Mouse (Mus musculus) neural tube, embryonic 11.5 days (tissue): Measurements from ENCODE around the gene Fpr2. TPM values are rescaled to one million over a fixed set of nuclear protein-coding genes. Genes with fewer than 3 reads are reported as not detected.

ENCODE experiments used
- ATAC-seq: fragments of 200-750 bp; cut with Nextera tagmentation; 2 replicates; pipeline ENCODE4 v1.8.0; 2017; ENCODE audit warnings: moderate number of reproducible peaks, mild to moderate bottlenecking, moderate TSS enrichment, moderate library complexity; ENCODE audit not compliant: insufficient read depth, low FRiP score, low TSS enrichment
- DNase-seq: peaks from one replicate; pipeline ENCODE4 v3.0.0-alpha.2; 2015; ENCODE audit warnings: low spot score
- H3K27ac ChIP-seq: fragments of 300-500 bp; sonication (generic); 2 replicates; pipeline ENCODE4 v1.5.1; 2014; ENCODE audit warnings: low read depth, mild to moderate bottlenecking, low read length
- H3K27me3 ChIP-seq: fragments of 300-500 bp; sonication (generic); 2 replicates; pipeline ENCODE4 v1.6.1; 2014; ENCODE audit warnings: mild to moderate bottlenecking, low read length, mixed read lengths; ENCODE audit not compliant: control insufficient read depth, insufficient read depth
- H3K36me3 ChIP-seq: fragments of 300-500 bp; sonication (generic); 2 replicates; pipeline ENCODE4 v1.6.1; 2014; ENCODE audit warnings: mild to moderate bottlenecking, low read length, moderate library complexity, mixed read lengths; ENCODE audit not compliant: control insufficient read depth, insufficient read depth
- H3K4me1 ChIP-seq: fragments of 300-500 bp; sonication (generic); 2 replicates; pipeline ENCODE4 v1.6.1; 2014; ENCODE audit warnings: low read length, mixed read lengths; ENCODE audit not compliant: control insufficient read depth, insufficient read depth
- H3K4me2 ChIP-seq: fragments of 300-500 bp; sonication (generic); 2 replicates; pipeline ENCODE4 v1.6.1; 2014; ENCODE audit warnings: low read depth, mild to moderate bottlenecking, moderate library complexity
- H3K4me3 ChIP-seq: fragments of 300-500 bp; sonication (generic); 2 replicates; pipeline ENCODE4 v1.5.1; 2014; ENCODE audit warnings: low read depth, low read length
- H3K9ac ChIP-seq: fragments of 300-500 bp; sonication (generic); 2 replicates; pipeline ENCODE4 v1.6.1; 2014; ENCODE audit warnings: mild to moderate bottlenecking, low read length
- H3K9me3 ChIP-seq: fragments of 300-500 bp; sonication (generic); 2 replicates; pipeline ENCODE4 v1.6.1; 2016; ENCODE audit warnings: low read length; ENCODE audit not compliant: control insufficient read depth
- WGBS: fragments of 180-500 bp; shearing (Covaris S2); extraction: QIAGEN DNeasy Blood & Tissue Kit; methylation state at CpG from one replicate; pipeline ENCODE4 v1.1.7; 2014; 5-methylcytosine and 5-hydroxymethylcytosine counted together
- polyA plus RNA-seq: library from polyadenylated mRNA; unstranded; fragments of >200 nt; fragmentation: Nextera tagmentation; extraction: Ambion mirVana; gene quantifications from 2 replicates; pipeline ENCODE4 v1.2.1, GENCODE M21; 2014

Gene Fpr2
- polyA plus RNA-seq, 1 experiment from 2014 or later, result not detected

DNA sequence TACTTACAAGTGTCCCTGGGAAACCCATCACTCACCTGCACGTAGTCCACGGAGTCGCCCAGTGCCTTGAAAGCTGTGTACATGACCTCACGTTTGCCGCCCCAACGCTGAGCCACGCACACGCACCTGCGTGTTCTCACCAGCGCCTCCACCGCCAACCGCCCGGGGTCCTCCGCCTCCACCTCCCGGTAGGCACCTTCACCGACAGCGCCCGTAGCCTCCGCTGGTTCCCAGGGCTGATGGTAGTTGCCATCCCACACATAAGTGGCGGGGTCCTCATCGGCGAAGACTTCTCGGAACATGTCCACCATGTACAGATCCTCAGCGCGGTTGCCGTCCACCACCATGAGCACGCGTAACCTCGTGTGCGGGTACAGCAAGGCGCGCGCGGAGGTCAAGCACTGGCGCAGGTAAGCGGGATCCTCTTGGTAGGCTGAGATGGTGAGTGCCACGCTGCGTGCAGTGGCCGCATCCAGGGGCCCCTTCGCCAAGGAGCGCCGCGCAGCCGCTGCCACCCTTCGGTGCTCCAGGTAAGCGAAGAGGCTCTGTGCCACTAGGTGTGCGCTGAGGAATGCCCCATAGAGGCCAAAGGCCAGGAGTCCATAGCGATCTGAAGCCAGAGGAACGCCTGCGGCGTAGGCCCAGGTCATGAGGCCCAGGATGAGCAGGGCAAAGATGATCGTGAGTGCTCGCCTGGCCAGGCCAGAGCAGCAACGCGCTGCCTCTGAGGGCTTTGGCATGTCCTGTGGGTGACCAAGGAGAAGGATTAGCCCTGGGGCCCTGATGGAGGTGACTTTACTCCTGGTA, 37.5 kb upstream of the Fpr2 start:
- no peak overlapping the region for H3K4me2 ChIP-seq

DNA sequence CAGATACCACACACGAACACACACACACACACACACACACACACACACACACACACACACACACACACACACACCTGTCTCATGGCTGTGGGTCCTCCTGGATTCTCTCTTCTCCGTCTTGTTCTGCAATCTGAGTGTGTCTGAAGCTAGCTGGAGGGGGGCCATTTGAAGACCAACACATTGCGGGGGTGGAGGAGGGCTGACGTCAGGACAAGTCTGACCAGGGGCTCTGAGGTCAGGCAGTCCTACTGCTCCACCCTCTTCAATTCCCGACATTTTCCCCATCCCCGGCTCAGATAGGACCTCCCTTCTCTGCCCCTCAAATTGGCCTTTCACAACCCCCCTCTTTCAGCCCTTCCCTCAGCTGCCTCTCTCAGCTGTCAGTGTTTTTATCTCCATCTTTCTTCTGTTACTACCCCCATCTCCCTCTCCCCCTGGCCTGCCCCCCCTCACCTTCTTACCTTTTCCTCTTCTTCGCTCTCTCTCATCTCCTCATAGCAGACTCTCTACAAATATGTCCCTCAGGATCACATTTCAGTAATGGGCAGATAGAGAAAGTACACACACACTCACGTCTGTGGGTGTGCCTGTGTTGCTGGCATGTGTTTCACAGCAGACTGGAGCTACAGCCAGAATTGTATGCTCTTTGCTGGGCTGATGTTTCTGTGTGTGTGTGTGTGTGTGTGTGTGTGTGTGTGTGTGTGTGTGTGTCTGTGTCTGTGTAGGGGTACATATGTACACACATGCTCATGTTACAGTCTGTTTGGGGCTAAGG, 32.4 kb upstream of the Fpr2 start, which contains the start of gene Has1:
Has1 (minus strand) TSS at position 142 of the 775 bp plus-strand sequence.
- DNase-seq, result no peak
- no peak for ATAC-seq
- H3K4me1 ChIP-seq, result no peaks in the 10 kb centered on the region
- no peak within 1 kb of the TSS for H3K9ac ChIP-seq
- H3K9me3 ChIP-seq, result no peaks in the 10 kb centered on the region
- peaks cover under 1% of the 10 kb centered on the region; the same call in 1 of the 2 replicates for H3K27me3 ChIP-seq
- no peak within 1 kb of the TSS for H3K4me3 ChIP-seq
- H3K36me3 ChIP-seq, result no peaks in the 10 kb centered on the region
- no peak within 1 kb of the TSS for H3K27ac ChIP-seq
- 41% methylated on average over 8 of the region's 8 CpGs for WGBS
- H3K4me2 ChIP-seq, result no peak within 1 kb of the TSS

More for the DNA sequence above, 37.5 kb upstream of the Fpr2 start:
- 17% methylated on average over 55 of the region's 55 CpGs for WGBS
- Histone ChIP-seq H3K4me3 (no peak overlapping the region), H3K36me3 (no peaks in the 10 kb centered on the region), H3K9me3 (no peaks in the 10 kb centered on the region), H3K4me1 (no peaks in the 10 kb centered on the region), H3K27me3 (peaks cover 8% of the 10 kb centered on the region; the same call in 1 of the 2 replicates), H3K9ac (no peak overlapping the region), H3K27ac (no peak overlapping the region)
- peak; percentile 8; the same call in 1 of the 2 replicates for ATAC-seq
- no peak for DNase-seq

DNA sequence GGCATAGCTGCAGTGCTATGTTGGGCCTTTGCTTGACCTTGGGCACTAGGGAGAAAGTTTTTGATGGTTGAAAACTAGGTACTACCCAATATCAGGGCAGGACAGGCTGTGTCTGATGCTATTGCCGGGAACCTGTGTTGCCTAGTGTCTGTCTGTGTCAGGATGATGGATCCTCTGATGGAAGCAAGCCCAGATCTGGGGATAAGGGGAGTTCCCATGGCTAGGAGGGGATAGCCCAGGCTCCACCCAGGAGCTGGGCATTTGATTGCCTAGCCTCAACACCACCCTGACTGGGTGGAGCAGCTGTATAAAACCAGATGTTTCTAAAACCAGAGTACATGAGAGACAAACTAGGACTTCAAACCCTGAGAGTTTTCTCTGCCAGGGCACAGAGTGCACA, 31.0 kb upstream of the Fpr2 start:
- 62% methylated on average over 1 of the region's 1 CpGs for WGBS
- no peak overlapping the region for H3K9ac ChIP-seq
- no peak overlapping the region for H3K27ac ChIP-seq

DNA sequence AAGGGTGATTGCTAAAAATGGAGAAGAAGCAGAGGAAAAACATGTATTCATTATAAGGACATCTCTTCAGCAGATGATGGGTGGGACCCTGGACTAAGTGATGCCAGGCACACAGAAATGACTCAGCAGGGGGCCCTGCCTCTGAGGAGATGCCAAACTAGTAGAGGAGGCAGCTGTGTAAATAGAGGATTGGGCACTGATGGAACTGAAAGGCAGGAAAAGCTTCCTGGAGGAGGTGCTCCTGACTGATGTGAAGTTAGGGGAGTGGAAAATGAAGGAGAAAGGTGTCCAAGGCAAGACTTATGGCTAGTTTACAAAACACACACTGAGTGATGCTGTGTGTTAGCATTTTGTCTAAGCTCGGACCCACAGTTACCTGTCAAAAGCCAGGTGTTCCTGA, 30.2 kb upstream of the Fpr2 start:
- 65% methylated on average over 1 of the region's 1 CpGs for WGBS
- Histone ChIP-seq H3K9ac (no peak overlapping the region), H3K4me3 (no peak overlapping the region), H3K4me1 (no peaks in the 10 kb centered on the region), H3K4me2 (no peak overlapping the region), H3K27ac (no peak overlapping the region), H3K36me3 (no peaks in the 10 kb centered on the region), H3K27me3 (no peaks in the 10 kb centered on the region), H3K9me3 (no peaks in the 10 kb centered on the region)
- no peak for ATAC-seq
- DNase-seq, result no peak

More for the DNA sequence above, 31.0 kb upstream of the Fpr2 start:
- no peaks in the 10 kb centered on the region for H3K27me3 ChIP-seq
- DNase-seq, result no peak
- no peaks in the 10 kb centered on the region for H3K36me3 ChIP-seq
- H3K4me1 ChIP-seq, result no peaks in the 10 kb centered on the region
- no peak for ATAC-seq
- no peak overlapping the region for H3K4me2 ChIP-seq
- H3K4me3 ChIP-seq, result no peak overlapping the region
- H3K9me3 ChIP-seq, result no peaks in the 10 kb centered on the region

DNA sequence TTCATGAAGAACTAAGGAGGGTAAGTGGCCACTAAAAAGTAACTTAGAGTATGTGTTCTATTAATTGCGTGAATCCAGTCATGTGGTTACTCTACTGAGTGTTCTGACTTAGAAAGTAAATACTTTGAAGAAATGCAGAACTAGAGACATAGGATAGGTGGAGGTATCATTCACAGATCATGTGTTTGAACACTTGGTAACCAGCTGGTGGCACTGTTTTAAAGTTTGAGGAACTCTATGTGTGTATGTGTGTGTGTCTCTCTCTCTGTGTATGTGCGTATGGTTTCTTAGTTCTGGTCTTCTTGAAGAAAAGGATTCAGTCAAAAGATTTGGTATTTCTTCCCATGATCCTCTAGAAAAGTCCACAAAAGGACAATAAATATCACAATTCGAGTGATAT, 27.5 kb upstream of the Fpr2 start:
- WGBS, result 89% methylated on average over 3 of the region's 3 CpGs
- no peaks in the 10 kb centered on the region for H3K9me3 ChIP-seq
- H3K4me3 ChIP-seq, result no peak overlapping the region
- no peak for ATAC-seq
- no peaks in the 10 kb centered on the region for H3K36me3 ChIP-seq
- no peak overlapping the region for H3K9ac ChIP-seq
- no peak overlapping the region for H3K27ac ChIP-seq
- no peaks in the 10 kb centered on the region for H3K4me1 ChIP-seq
- no peak overlapping the region for H3K4me2 ChIP-seq
- H3K27me3 ChIP-seq, result no peaks in the 10 kb centered on the region
- DNase-seq, result no peak

DNA sequence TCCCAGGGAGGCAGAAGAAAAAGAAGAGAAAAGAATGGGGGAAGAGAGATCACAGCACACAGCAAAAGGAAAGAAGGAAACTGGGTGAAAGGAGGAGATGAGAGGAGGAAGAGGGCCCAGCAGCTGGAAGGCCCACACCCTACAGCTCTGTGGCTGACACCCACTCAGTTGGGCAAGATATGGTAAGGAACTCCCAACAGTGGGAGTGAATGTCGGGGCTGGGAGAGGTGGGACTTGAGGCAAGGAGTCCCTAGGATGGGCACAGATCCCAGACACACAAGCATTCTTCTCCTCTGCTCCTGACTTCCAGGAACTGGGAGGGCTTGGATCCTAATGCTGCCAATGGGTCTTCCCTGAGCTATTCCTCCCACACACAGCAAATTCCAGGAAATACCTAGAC, 25.3 kb upstream of the Fpr2 start:
- Histone ChIP-seq H3K9ac (no peak overlapping the region), H3K4me3 (no peak overlapping the region), H3K4me2 (no peak overlapping the region), H3K27ac (no peak overlapping the region), H3K27me3 (no peaks in the 10 kb centered on the region), H3K9me3 (no peaks in the 10 kb centered on the region), H3K36me3 (no peaks in the 10 kb centered on the region), H3K4me1 (no peaks in the 10 kb centered on the region)
- WGBS, result 74% methylated on average over 1 of the region's 1 CpGs
- no peak for ATAC-seq
- no peak for DNase-seq

DNA sequence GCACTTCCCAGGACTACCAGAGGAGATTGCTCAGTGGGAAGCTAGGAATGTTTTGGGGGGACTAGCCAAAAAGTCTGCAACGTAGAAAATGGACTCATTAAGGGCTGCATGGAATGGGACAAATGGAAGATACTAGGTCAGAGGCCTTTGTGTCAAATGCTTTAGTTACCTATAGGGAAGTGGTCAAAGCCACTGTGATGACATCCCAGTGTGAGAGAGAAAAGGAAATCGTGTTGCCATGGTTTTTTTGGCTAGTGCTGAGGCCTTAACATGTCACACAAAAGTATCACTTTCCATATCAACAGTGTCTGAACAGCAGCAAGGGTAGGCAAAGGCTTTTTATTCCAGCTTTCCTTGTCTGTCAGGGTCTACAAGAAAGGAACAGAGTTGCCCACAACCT, 22.5 kb upstream of the Fpr2 start:
- Histone ChIP-seq H3K4me1 (no peaks in the 10 kb centered on the region), H3K36me3 (no peaks in the 10 kb centered on the region), H3K4me3 (no peak overlapping the region), H3K9me3 (no peaks in the 10 kb centered on the region), H3K27ac (no peak overlapping the region), H3K27me3 (no peaks in the 10 kb centered on the region), H3K9ac (no peak overlapping the region), H3K4me2 (no peak overlapping the region)
- WGBS, result 68% methylated on average over 2 of the region's 2 CpGs
- no peak for ATAC-seq
- no peak for DNase-seq

DNA sequence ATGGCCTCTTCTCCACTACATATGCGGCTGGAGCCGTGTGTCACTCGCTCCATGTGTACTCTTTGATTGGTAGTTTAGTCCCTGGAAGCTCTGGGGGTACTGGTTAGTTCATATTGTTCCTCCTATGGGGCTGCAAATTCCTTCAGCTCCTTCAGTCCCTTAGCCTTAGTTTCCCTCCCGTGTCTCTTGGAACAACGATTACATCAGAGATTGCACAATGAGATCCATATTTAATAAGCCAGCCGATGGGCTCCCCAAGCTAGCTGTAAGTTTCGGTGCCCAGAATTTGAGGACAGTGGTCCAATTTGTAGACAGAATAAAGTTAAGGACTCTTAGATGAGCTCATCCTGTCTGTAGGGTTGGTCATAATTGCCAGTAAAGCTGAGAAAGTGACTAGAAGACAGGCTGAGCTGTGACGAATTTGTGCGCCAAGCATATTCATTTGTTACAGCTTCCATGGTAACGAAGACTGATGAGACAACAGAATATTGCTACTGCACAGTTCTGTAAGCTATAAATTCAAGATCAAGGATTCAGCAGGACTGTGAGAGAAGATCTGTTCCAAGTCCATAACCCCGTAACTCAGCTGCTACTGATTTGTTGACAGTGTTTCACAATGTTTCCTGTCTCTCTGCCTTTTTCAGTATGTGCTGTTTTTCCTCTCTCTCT, 20.7 kb upstream of the Fpr2 start:
- Histone ChIP-seq H3K4me2 (no peak overlapping the region), H3K4me1 (no peaks in the 10 kb centered on the region), H3K36me3 (no peaks in the 10 kb centered on the region), H3K27ac (no peak overlapping the region), H3K27me3 (no peaks in the 10 kb centered on the region), H3K9me3 (no peaks in the 10 kb centered on the region), H3K4me3 (no peak overlapping the region), H3K9ac (no peak overlapping the region)
- DNase-seq (no peak), ATAC-seq (no peak)
- 89% methylated on average over 11 of the region's 11 CpGs for WGBS
